ENCODE assay signal across 14 mouse cellular contexts in genomic region chr7:125515081-125515853, GRCm38 (mm10). TPM values are rescaled to one million over a fixed set of nuclear protein-coding genes. Genes with fewer than 3 reads are reported as not detected.
A peak's percentile ranks its signal among the peaks of the same experiment; 100 is the strongest.
DNase-seq lines count a peak whose midpoint lies in the region; ATAC-seq and TF ChIP-seq lines count a peak whose summit lies in the region.
"Had no signal": no experiment of that assay in that cellular context is flagged by ENCODE, and none has a peak within 500 bp of the region (broad histone marks: within the 10 kb centered on the region; RNA-seq: fewer than 3 reads in every experiment).

No protein-coding gene starts in this region.

- H3K27me3 ChIP-seq in kidney, postnatal 0 days (ENCODE audit: insufficient read depth, low read length) = no peaks in the 10 kb centered on the region
- no peaks in the 10 kb centered on the region for H3K27me3 ChIP-seq in liver, embryonic 14.5 days (ENCODE audit: control insufficient read depth, insufficient read depth, low read length)
- no peaks in the 10 kb centered on the region for H3K27me3 ChIP-seq in forebrain, embryonic 13.5 days
- H3K27me3 ChIP-seq: hindbrain, embryonic 15.5 days; midbrain, embryonic 15.5 days had no signal

- no peak overlapping the region for H3K4me3 ChIP-seq in gastrocnemius, adult 2 months
- no peak overlapping the region for H3K4me3 ChIP-seq in kidney, postnatal 0 days (replicated peaks; ENCODE audit: low read depth, low read length)
- no peak overlapping the region for H3K4me3 ChIP-seq in embryonic fibroblast, embryonic 13.5 days (ENCODE audit: insufficient read depth, low read length)
- no peak overlapping the region for H3K4me3 ChIP-seq in liver, embryonic 14.5 days (ENCODE audit: insufficient read depth in 1 of 2, low read depth in 2 of 2, low read length in 2 of 2)
- no peak overlapping the region for H3K4me3 ChIP-seq in forebrain, embryonic 13.5 days
- H3K4me3 ChIP-seq: hindbrain, embryonic 15.5 days; midbrain, embryonic 15.5 days had no signal

- no peak for TF ChIP-seq POLR2A in embryonic fibroblast, embryonic 13.5 days (IDR thresholded peaks at IDR 0.05; ENCODE audit: low read depth, low read length)

- no peak for TF ChIP-seq EP300 in liver, embryonic 14.5 days (IDR thresholded peaks at IDR 0.05; ENCODE audit: low read depth)

- H3K9ac ChIP-seq in kidney, postnatal 0 days (ENCODE audit: low read depth, low read length) = no peak overlapping the region
- 0 out of 2 replicates have a peak overlapping the region, but pooled peaks have one; percentile 9 for H3K9ac ChIP-seq in liver, embryonic 14.5 days (replicated peaks)
- H3K9ac ChIP-seq in forebrain, embryonic 13.5 days = no peak overlapping the region
- H3K9ac ChIP-seq: hindbrain, embryonic 15.5 days; midbrain, embryonic 15.5 days had no signal

- no peaks in the 10 kb centered on the region for H3K36me3 ChIP-seq in kidney, postnatal 0 days (ENCODE audit: insufficient read depth, low read length)
- no peaks in the 10 kb centered on the region for H3K36me3 ChIP-seq in liver, embryonic 14.5 days (replicated peaks; ENCODE audit: control insufficient read depth, insufficient read depth, low read depth)
- no peaks in the 10 kb centered on the region for H3K36me3 ChIP-seq in forebrain, embryonic 13.5 days (ENCODE audit: poor library complexity, severe bottlenecking)
- H3K36me3 ChIP-seq: hindbrain, embryonic 15.5 days; midbrain, embryonic 15.5 days had no signal

- ATAC-seq in kidney, postnatal 0 days (replicated peaks; ENCODE audit: low FRiP score, low read depth) = no peak
- ATAC-seq in liver, embryonic 14.5 days (ENCODE audit: insufficient read depth) = peak; percentile 27
- ATAC-seq in forebrain, embryonic 13.5 days = no peak
- ATAC-seq: forebrain, embryonic 14.5 days; midbrain, embryonic 15.5 days had no signal

- H3K9me3 ChIP-seq in kidney, postnatal 0 days (replicated peaks; ENCODE audit: low read length) = no peaks in the 10 kb centered on the region
- H3K9me3 ChIP-seq in liver, embryonic 14.5 days (ENCODE audit: control insufficient read depth, low read length) = no peaks in the 10 kb centered on the region
- no peaks in the 10 kb centered on the region for H3K9me3 ChIP-seq in forebrain, embryonic 13.5 days (replicated peaks)
- H3K9me3 ChIP-seq: hindbrain, embryonic 15.5 days; midbrain, embryonic 15.5 days had no signal

- TF ChIP-seq CTCF in gastrocnemius, adult 2 months (IDR thresholded peaks at IDR 0.05) = no peak
- TF ChIP-seq CTCF in kidney, postnatal 0 days (IDR thresholded peaks at IDR 0.05; ENCODE audit: low read depth) = no peak
- TF ChIP-seq CTCF in embryonic fibroblast, embryonic 13.5 days (IDR thresholded peaks at IDR 0.05; ENCODE audit: borderline replicate concordance, insufficient read depth, low read length) = no peak
- no peak for TF ChIP-seq CTCF in liver, embryonic 14.5 days (IDR thresholded peaks at IDR 0.05; ENCODE audit: low read depth)

- 62% methylated on average over 5 of the region's 5 CpGs for WGBS in kidney, postnatal 0 days
- WGBS in liver, embryonic 14.5 days (ENCODE audit: insufficient replicate concordance) = 68% methylated on average over 5 of the region's 5 CpGs
- WGBS in forebrain, embryonic 13.5 days = 75% methylated on average over 5 of the region's 5 CpGs

- no peak overlapping the region for H3K27ac ChIP-seq in gastrocnemius, adult 2 months
- no peak overlapping the region for H3K27ac ChIP-seq in kidney, postnatal 0 days
- H3K27ac ChIP-seq in embryonic fibroblast, embryonic 13.5 days (ENCODE audit: insufficient read depth, low read length) = peak overlapping the region; percentile 74
- no peak overlapping the region for H3K27ac ChIP-seq in liver, embryonic 14.5 days
- no peak overlapping the region for H3K27ac ChIP-seq in forebrain, embryonic 13.5 days
- H3K27ac ChIP-seq: hindbrain, embryonic 15.5 days; macrophage; midbrain, embryonic 15.5 days had no signal

- no peak overlapping the region for H3K4me2 ChIP-seq in kidney, postnatal 0 days (ENCODE audit: low read length)
- H3K4me2 ChIP-seq in liver, embryonic 14.5 days (ENCODE audit: low read depth) = peak overlapping the region; percentile 22
- H3K4me2 ChIP-seq in forebrain, embryonic 13.5 days = no peak overlapping the region
- H3K4me2 ChIP-seq: hindbrain, embryonic 15.5 days; midbrain, embryonic 15.5 days had no signal

- peak; percentile 27 for DNase-seq in gastrocnemius, adult 2 months
- DNase-seq in gastrocnemius, postnatal 10 days = no peak
- DNase-seq in kidney, postnatal 0 days (ENCODE audit: low spot score) = peak; percentile 56
- DNase-seq in kidney, adult 11 months = no peak
- DNase-seq in liver, embryonic 14.5 days (ENCODE audit: low read depth in 3 of 3, low spot score in 3 of 3) = no peak
- DNase-seq in adrenal gland, postnatal 10 days = no peak
- DNase-seq: adrenal gland, postnatal 14 days; cerebellum, postnatal 10 days had no signal

- intact Hi-C loops in gastrocnemius, adult 2 months (cut with DNase I) = no loop called here

- H3K4me1 ChIP-seq in kidney, postnatal 0 days (replicated peaks; ENCODE audit: insufficient read depth, low read length) = no peaks in the 10 kb centered on the region
- H3K4me1 ChIP-seq in embryonic fibroblast, embryonic 13.5 days (ENCODE audit: control insufficient read depth, insufficient read depth, low read length) = peaks cover 8% of the 10 kb centered on the region
- H3K4me1 ChIP-seq in liver, embryonic 14.5 days (replicated peaks; ENCODE audit: control insufficient read depth in 2 of 2, insufficient read depth in 2 of 2, low read length in 1 of 2) = peaks cover 45% of the 10 kb centered on the region in 2 experiments
- no peaks in the 10 kb centered on the region for H3K4me1 ChIP-seq in forebrain, embryonic 13.5 days
- H3K4me1 ChIP-seq: hindbrain, embryonic 15.5 days; midbrain, embryonic 15.5 days had no signal

RNA-seq across cellular contexts. Expression of gene Nsmce1, which starts 23.9 kb away (rescaled TPM):
- 10 to 100 TPM in 1 of 2 experiments, 1 to 10 TPM in 1; 10.0 to 12.0 TPM for total RNA-seq in gastrocnemius, adult 2 months (2021)
- total RNA-seq in gastrocnemius, postnatal 10 days (2021) = 10 to 100 TPM; 19.4 to 20.3 TPM
- polyA plus RNA-seq in kidney, postnatal 0 days (2015; fragmentation: Nextera tagmentation; extraction: Ambion mirVana) = 119 and 127 TPM in 2 replicates
- 51.1 and 55.1 TPM in 2 replicates for polyA plus RNA-seq in embryonic fibroblast, embryonic 13.5 days (2011; ENCODE audit: insufficient read length, low read depth, missing spikeins)
- polyA plus RNA-seq in liver, embryonic 14.5 days (2012; rRNA removed) = 27.5 and 42.3 TPM in 2 replicates
- 90.1 and 92.5 TPM in 2 replicates for polyA plus RNA-seq in liver, embryonic 14.5 days (2014; fragmentation: Nextera tagmentation; extraction: Ambion mirVana)
- 10 to 100 TPM; 42.2 to 46.4 TPM for total RNA-seq in adrenal gland, postnatal 10 days (2021)
- polyA plus RNA-seq in forebrain, embryonic 13.5 days (2015; fragmentation: Nextera tagmentation; extraction: Ambion mirVana) = 137 TPM in 2 replicates

RNA-seq across cellular contexts. Expression of gene Il4ra, which starts 36.7 kb away (rescaled TPM):
- 1 to 10 TPM; 5.1 to 6.5 TPM for total RNA-seq in gastrocnemius, adult 2 months (2021)
- 10 to 100 TPM in 1 of 2 experiments, 1 to 10 TPM in 1; 9.4 to 11.8 TPM for total RNA-seq in gastrocnemius, postnatal 10 days (2021)
- 9.8 and 10.0 TPM in 2 replicates for polyA plus RNA-seq in kidney, postnatal 0 days (2015; fragmentation: Nextera tagmentation; extraction: Ambion mirVana)
- polyA plus RNA-seq in embryonic fibroblast, embryonic 13.5 days (2011; ENCODE audit: insufficient read length, low read depth, missing spikeins) = 45.7 and 58.6 TPM in 2 replicates
- 1.9 and 2.8 TPM in 2 replicates for polyA plus RNA-seq in liver, embryonic 14.5 days (2012; rRNA removed)
- polyA plus RNA-seq in liver, embryonic 14.5 days (2014; fragmentation: Nextera tagmentation; extraction: Ambion mirVana) = 1.9 and 2.4 TPM in 2 replicates
- 10 to 100 TPM; 43.9 to 51.3 TPM for total RNA-seq in adrenal gland, postnatal 10 days (2021)
- polyA plus RNA-seq in forebrain, embryonic 13.5 days (2015; fragmentation: Nextera tagmentation; extraction: Ambion mirVana) = 1.8 and 2.0 TPM in 2 replicates

Comparison
In these comparisons a context has a peak if more than half of its experiments do, and no peak if none do; other contexts are left out.
1. DNase-seq: peak in gastrocnemius, adult 2 months (single experiment) and kidney, postnatal 0 days (single experiment); none in gastrocnemius, postnatal 10 days (single experiment), kidney, adult 11 months (single experiment), liver, embryonic 14.5 days (0 of 3) and adrenal gland, postnatal 10 days (single experiment).